Comparison of ENCODE assay signal across 23 mouse cellular contexts in genomic region chr1:58343861-58344260, GRCm38 (mm10). TPM values are rescaled to one million over a fixed set of nuclear protein-coding genes. Genes with fewer than 3 reads are reported as not detected.
DNase-seq lines count a peak whose midpoint lies in the region; ATAC-seq and TF ChIP-seq lines count a peak whose summit lies in the region.
"Had no signal": no experiment of that assay in that cellular context is flagged by ENCODE, and none has a peak within 500 bp of the region (broad histone marks: within the 10 kb centered on the region; RNA-seq: fewer than 3 reads in every experiment).

No protein-coding gene starts in this region.

- no peaks in the 10 kb centered on the region for H3K79me2 ChIP-seq in MEL (ENCODE audit: control insufficient read depth, insufficient read depth, low read length, poor library complexity)

- TF ChIP-seq CTCF in MEL (IDR thresholded peaks at IDR 0.05 in 2 of 3, conservative IDR thresholded peaks at IDR 0.05 in 1 of 3; ENCODE audit: control insufficient read depth in 1 of 3, insufficient read depth in 1 of 3, low read depth in 2 of 3, low read length in 3 of 3, poor library complexity in 1 of 3, severe bottlenecking in 1 of 3): no peak
- TF ChIP-seq CTCF in stomach, postnatal 0 days (IDR thresholded peaks at IDR 0.05; ENCODE audit: low read depth): no peak

- WGBS in heart, embryonic 10.5 days: 76% methylated on average over 4 of the region's 4 CpGs
- WGBS in stomach, postnatal 0 days: 48% methylated on average over 4 of the region's 4 CpGs
- WGBS in hindbrain, embryonic 12.5 days: 93% methylated on average over 4 of the region's 4 CpGs

- no peaks in the 10 kb centered on the region for H3K36me3 ChIP-seq in heart, embryonic 10.5 days
- no peaks in the 10 kb centered on the region for H3K36me3 ChIP-seq in MEL (ENCODE audit: control insufficient read depth in 1 of 2, insufficient read depth in 2 of 2, low read length in 2 of 2)
- H3K36me3 ChIP-seq in stomach, postnatal 0 days (ENCODE audit: control insufficient read depth, insufficient read depth, low read length): no peaks in the 10 kb centered on the region
- no peaks in the 10 kb centered on the region for H3K36me3 ChIP-seq in hindbrain, embryonic 12.5 days
- H3K36me3 ChIP-seq: embryonic facial prominence, embryonic 15.5 days; forebrain, embryonic 10.5 days; heart, embryonic 12.5 days; hindbrain, embryonic 13.5 days had no signal

- no peak overlapping the region for H3K4me3 ChIP-seq in heart, embryonic 10.5 days
- no peak overlapping the region for H3K4me3 ChIP-seq in MEL (ENCODE audit: control insufficient read depth in 1 of 2, insufficient read depth in 1 of 2, low read depth in 2 of 2, low read length in 2 of 2)
- H3K4me3 ChIP-seq in stomach, postnatal 0 days (ENCODE audit: low read depth, low read length): no peak overlapping the region
- no peak overlapping the region for H3K4me3 ChIP-seq in hindbrain, embryonic 12.5 days
- H3K4me3 ChIP-seq: embryonic facial prominence, embryonic 15.5 days; erythroblast, embryonic 14.5 days; forebrain, embryonic 10.5 days; gastrocnemius, adult 2 months; heart, embryonic 12.5 days; hindbrain, embryonic 13.5 days had no signal

- no peak overlapping the region for H3K4me2 ChIP-seq in stomach, postnatal 0 days (replicated peaks; ENCODE audit: low read depth)
- H3K4me2 ChIP-seq in hindbrain, embryonic 12.5 days (replicated peaks): no peak overlapping the region
- H3K4me2 ChIP-seq: embryonic facial prominence, embryonic 15.5 days; heart, embryonic 12.5 days; hindbrain, embryonic 13.5 days had no signal

- DNase-seq in heart, adult 11 months: peak; percentile 25
- no peak for DNase-seq in heart, embryonic 10.5 days (ENCODE audit: low spot score)
- DNase-seq in MEL (ENCODE audit: low read depth, low spot score): peak; percentile 35
- DNase-seq in stomach, postnatal 0 days (ENCODE audit: low spot score): no peak
- no peak for DNase-seq in spleen, adult 12 weeks (ENCODE audit: low spot score)
- DNase-seq: adrenal gland, adult 8-10 months; adrenal gland, postnatal 36 days; cerebellum, adult 2 months; cerebellum, postnatal 10 days; embryo, embryonic 11 days; gastrocnemius, adult 2 months; gastrocnemius, postnatal 25 days; heart, adult 18-20 months; heart, postnatal 36 days had no signal

- TF ChIP-seq POLR2A in MEL (IDR thresholded peaks at IDR 0.05; ENCODE audit: control insufficient read depth in 1 of 2, insufficient read depth in 1 of 2, low read depth in 1 of 2, low read length in 2 of 2, poor library complexity in 1 of 2): no peak

- H3K9me3 ChIP-seq in heart, embryonic 10.5 days: no peaks in the 10 kb centered on the region
- no peaks in the 10 kb centered on the region for H3K9me3 ChIP-seq in MEL (replicated peaks; ENCODE audit: insufficient read depth, low read length)
- no peaks in the 10 kb centered on the region for H3K9me3 ChIP-seq in stomach, postnatal 0 days (ENCODE audit: control insufficient read depth, low read length)
- no peaks in the 10 kb centered on the region for H3K9me3 ChIP-seq in hindbrain, embryonic 12.5 days (replicated peaks)
- H3K9me3 ChIP-seq: embryonic facial prominence, embryonic 15.5 days; forebrain, embryonic 10.5 days; heart, embryonic 12.5 days; hindbrain, embryonic 13.5 days had no signal

- no peak overlapping the region for H3K9ac ChIP-seq in MEL (ENCODE audit: control insufficient read depth, low read depth, low read length, poor library complexity, severe bottlenecking)
- no peak overlapping the region for H3K9ac ChIP-seq in stomach, postnatal 0 days (ENCODE audit: low read length)
- H3K9ac ChIP-seq in hindbrain, embryonic 12.5 days: no peak overlapping the region
- H3K9ac ChIP-seq: embryonic facial prominence, embryonic 15.5 days; heart, embryonic 12.5 days; hindbrain, embryonic 13.5 days had no signal

- no peak for TF ChIP-seq EP300 in MEL (IDR thresholded peaks at IDR 0.05; ENCODE audit: low read depth in 1 of 2, low read length in 2 of 2)
- no peak for TF ChIP-seq EP300 in stomach, postnatal 0 days (optimal IDR thresholded peaks at IDR 0.05)

- no peak overlapping the region for H3K27ac ChIP-seq in heart, embryonic 10.5 days
- no peak overlapping the region for H3K27ac ChIP-seq in MEL (ENCODE audit: control insufficient read depth, low read depth, low read length)
- H3K27ac ChIP-seq in stomach, postnatal 0 days (replicated peaks): no peak overlapping the region
- H3K27ac ChIP-seq in hindbrain, embryonic 12.5 days: no peak overlapping the region
- H3K27ac ChIP-seq: embryonic facial prominence, embryonic 15.5 days; forebrain, embryonic 10.5 days; gastrocnemius, adult 2 months; hindbrain, embryonic 13.5 days; hindbrain, postnatal 0 days had no signal

- TF ChIP-seq RAD21 in MEL (IDR thresholded peaks at IDR 0.05; ENCODE audit: low read depth, low read length): no peak

- peak; percentile 33 to 63; a peak in 2 of 4 replicates for ATAC-seq in hematopoietic stem cell, adult 5-6 weeks (replicated peaks in 1 of 2; ENCODE audit: insufficient read depth in 1 of 2, low FRiP score in 2 of 2, low TSS enrichment in 1 of 2, low read depth in 1 of 2, poor library complexity in 2 of 2, severe bottlenecking in 2 of 2)
- peak; percentile 82 for ATAC-seq in stomach, postnatal 0 days (ENCODE audit: low FRiP score, low TSS enrichment)
- no peak for ATAC-seq in hindbrain, embryonic 12.5 days (ENCODE audit: low FRiP score)
- ATAC-seq: forebrain, embryonic 14.5 days; hindbrain, postnatal 0 days had no signal

- no peaks in the 10 kb centered on the region for H3K27me3 ChIP-seq in heart, embryonic 10.5 days (ENCODE audit: insufficient read depth, poor library complexity, severe bottlenecking)
- peaks cover 0 to 1% of the 10 kb centered on the region in 2 experiments; a peak in 1 of 4 replicates for H3K27me3 ChIP-seq in MEL (ENCODE audit: control insufficient read depth in 1 of 2, insufficient read depth in 2 of 2, low read length in 2 of 2)
- H3K27me3 ChIP-seq in stomach, postnatal 0 days (ENCODE audit: control insufficient read depth, insufficient read depth, low read length): no peaks in the 10 kb centered on the region
- no peaks in the 10 kb centered on the region for H3K27me3 ChIP-seq in hindbrain, embryonic 12.5 days
- H3K27me3 ChIP-seq: embryonic facial prominence, embryonic 15.5 days; heart, embryonic 12.5 days; hindbrain, embryonic 13.5 days had no signal

- peaks cover 8% of the 10 kb centered on the region; the same call in 1 of the 2 replicates for H3K4me1 ChIP-seq in heart, embryonic 10.5 days
- no peaks in the 10 kb centered on the region for H3K4me1 ChIP-seq in MEL (ENCODE audit: control insufficient read depth in 1 of 2, insufficient read depth in 2 of 2, low read length in 2 of 2)
- no peaks in the 10 kb centered on the region for H3K4me1 ChIP-seq in stomach, postnatal 0 days (replicated peaks; ENCODE audit: control insufficient read depth, insufficient read depth)
- H3K4me1 ChIP-seq in hindbrain, embryonic 12.5 days: peaks cover 4% of the 10 kb centered on the region; the same call in 1 of the 2 replicates
- H3K4me1 ChIP-seq: hindbrain, embryonic 13.5 days had no signal

TF ChIP-seq in MEL, 35 proteins besides CTCF, POLR2A, EP300 and RAD21:
- peak; percentile 80 for TF ChIP-seq JUND (IDR thresholded peaks at IDR 0.05; ENCODE audit: low read depth, low read length)
- TF ChIP-seq E2F4 (IDR thresholded peaks at IDR 0.05; ENCODE audit: borderline replicate concordance, low read depth, low read length): no peak
- no peak for TF ChIP-seq USF1 (IDR thresholded peaks at IDR 0.05; ENCODE audit: low read depth, low read length)
TF ChIP-seq in MEL: peak in this region for 1.

RNA-seq across cellular contexts. Expression of gene Bzw1, which starts 48.8 kb away (rescaled TPM):
- polyA plus RNA-seq in heart, embryonic 10.5 days (2016; fragmentation: Nextera tagmentation; extraction: Ambion mirVana): 287 and 342 TPM in 2 replicates
- 199 and 221 TPM in 2 replicates for total RNA-seq in MEL (2012; rRNA removed)
- 100 to 1,000 TPM; 242 to 268 TPM for polyA plus RNA-seq in MEL (2012; ENCODE audit: insufficient read depth in 1 of 2, insufficient read length in 2 of 2, low read depth in 1 of 2, low replicate concordance in 2 of 2, missing spikeins in 1 of 2)
- 186 and 230 TPM in 2 replicates for total RNA-seq in hematopoietic stem cell, adult 5-6 weeks (2017)
- polyA plus RNA-seq in stomach, postnatal 0 days (2015; fragmentation: Nextera tagmentation; extraction: Ambion mirVana): 192 and 230 TPM in 2 replicates
- polyA plus RNA-seq in hindbrain, embryonic 12.5 days (2016; fragmentation: Nextera tagmentation; extraction: Ambion mirVana): 436 and 455 TPM in 2 replicates

Comparison
In these comparisons a context has a peak if more than half of its experiments do, and no peak if none do; other contexts are left out.
1. DNase-seq: peak in heart, adult 11 months (single experiment) and MEL (single experiment); none in heart, embryonic 10.5 days (single experiment), stomach, postnatal 0 days (single experiment) and spleen, adult 12 weeks (single experiment).